In the genomic region with DNA sequence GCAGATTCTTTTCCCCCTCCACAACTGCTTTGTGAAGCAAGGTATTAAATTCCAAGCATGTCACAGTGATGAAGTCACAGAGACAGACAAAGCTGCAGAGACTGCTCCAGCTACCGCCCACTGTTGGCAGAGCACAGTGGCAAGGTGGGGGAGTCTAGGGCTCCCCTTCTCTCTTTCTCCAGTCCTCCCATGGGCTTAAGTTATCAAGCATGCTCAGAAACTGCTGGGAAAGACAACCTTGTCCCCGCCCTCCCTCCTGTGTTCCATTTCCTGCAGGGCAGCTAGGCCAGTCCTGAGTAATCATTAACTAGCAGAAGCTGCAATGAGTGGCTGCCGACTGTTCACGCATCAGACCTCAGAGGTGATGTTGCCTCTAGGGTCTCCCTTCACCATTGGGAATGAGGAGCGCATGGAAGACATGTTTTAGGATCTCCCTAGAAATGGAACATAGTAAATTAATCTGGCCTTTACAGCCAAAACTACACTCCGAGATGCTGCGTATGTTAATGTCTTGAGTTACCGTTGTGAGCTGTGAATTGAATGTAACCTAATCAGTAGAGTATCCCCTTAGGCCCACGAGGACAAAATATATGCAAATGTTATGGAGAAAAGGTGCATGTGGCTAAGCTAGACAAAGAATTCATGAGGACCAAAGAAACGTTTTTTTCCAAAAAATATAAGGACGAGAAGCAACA, we compare ENCODE assay signal across 9 mouse cellular contexts.
DNase-seq lines count a peak whose midpoint lies in the region; ATAC-seq lines count a peak whose summit lies in the region.
"Had no signal": no experiment of that assay in that cellular context is flagged by ENCODE, and none has a peak within 500 bp of the region (broad histone marks: within the 10 kb centered on the region; RNA-seq: fewer than 3 reads in every experiment).

No protein-coding gene starts in this region.

- no peak overlapping the region for H3K4me2 ChIP-seq in forebrain, embryonic 15.5 days (replicated peaks)
- peak overlapping the region; percentile 24; the same call in 1 of the 2 replicates for H3K4me2 ChIP-seq in heart, embryonic 16.5 days (ENCODE audit: low read depth, low read length)
- no peak overlapping the region for H3K4me2 ChIP-seq in midbrain, embryonic 12.5 days (replicated peaks)

- no peaks in the 10 kb centered on the region for H3K27me3 ChIP-seq in forebrain, embryonic 10.5 days (ENCODE audit: poor library complexity, severe bottlenecking)
- no peaks in the 10 kb centered on the region for H3K27me3 ChIP-seq in forebrain, embryonic 15.5 days
- H3K27me3 ChIP-seq in heart, embryonic 16.5 days (ENCODE audit: control insufficient read depth, insufficient read depth, low read length) = no peaks in the 10 kb centered on the region
- H3K27me3 ChIP-seq in midbrain, embryonic 12.5 days = no peaks in the 10 kb centered on the region

- intact Hi-C loops in left cerebral cortex, postnatal 4 days (cut with DNase I) = no loop called here

- H3K4me1 ChIP-seq in forebrain, embryonic 10.5 days = peaks cover 33% of the 10 kb centered on the region
- H3K4me1 ChIP-seq in forebrain, embryonic 15.5 days = peaks cover 11% of the 10 kb centered on the region
- H3K4me1 ChIP-seq in heart, embryonic 16.5 days (ENCODE audit: control insufficient read depth, insufficient read depth, low read length) = peaks cover 10% of the 10 kb centered on the region
- H3K4me1 ChIP-seq in midbrain, embryonic 12.5 days = peaks cover 23% of the 10 kb centered on the region

- peak overlapping the region; percentile 74 for H3K27ac ChIP-seq in forebrain, embryonic 10.5 days
- H3K27ac ChIP-seq in forebrain, embryonic 15.5 days (replicated peaks) = no peak overlapping the region
- peak overlapping the region; percentile 63 for H3K27ac ChIP-seq in heart, embryonic 16.5 days (ENCODE audit: low read length)
- peak overlapping the region; percentile 36; the same call in 1 of the 2 replicates for H3K27ac ChIP-seq in midbrain, embryonic 12.5 days (replicated peaks)

- H3K36me3 ChIP-seq in forebrain, embryonic 10.5 days (replicated peaks) = no peaks in the 10 kb centered on the region
- no peaks in the 10 kb centered on the region for H3K36me3 ChIP-seq in forebrain, embryonic 15.5 days
- no peaks in the 10 kb centered on the region for H3K36me3 ChIP-seq in heart, embryonic 16.5 days (ENCODE audit: control insufficient read depth, insufficient read depth)
- no peaks in the 10 kb centered on the region for H3K36me3 ChIP-seq in midbrain, embryonic 12.5 days

- no peak for DNase-seq in forebrain, embryonic 10.5 days (ENCODE audit: extremely low spot score, low spot score)
- DNase-seq in kidney, postnatal 4 days = peak; percentile 60 to 79
- no peak for DNase-seq in left cerebral cortex, postnatal 4 days
- DNase-seq in cerebellum, postnatal 36 days = no peak
- DNase-seq in spleen, postnatal 14 days (ENCODE audit: low spot score in 2 of 2) = no peak

- WGBS in forebrain, embryonic 10.5 days = 67% methylated on average over 11 of the region's 11 CpGs
- 29% methylated on average over 11 of the region's 11 CpGs for WGBS in forebrain, embryonic 15.5 days
- 56% methylated on average over 11 of the region's 11 CpGs for WGBS in heart, embryonic 16.5 days
- WGBS in midbrain, embryonic 12.5 days = 55% methylated on average over 11 of the region's 11 CpGs

- H3K4me3 ChIP-seq in forebrain, embryonic 10.5 days = no peak overlapping the region
- no peak overlapping the region for H3K4me3 ChIP-seq in forebrain, embryonic 15.5 days
- H3K4me3 ChIP-seq in heart, embryonic 16.5 days (ENCODE audit: low read length) = no peak overlapping the region
- no peak overlapping the region for H3K4me3 ChIP-seq in midbrain, embryonic 12.5 days
- H3K4me3 ChIP-seq: erythroblast, embryonic 14.5 days had no signal

- H3K9ac ChIP-seq in forebrain, embryonic 15.5 days (replicated peaks) = no peak overlapping the region
- H3K9ac ChIP-seq in heart, embryonic 16.5 days (ENCODE audit: low read length) = 0 out of 2 replicates have a peak overlapping the region, but pooled peaks have one; percentile 22
- no peak overlapping the region for H3K9ac ChIP-seq in midbrain, embryonic 12.5 days (replicated peaks)

- H3K9me3 ChIP-seq in forebrain, embryonic 10.5 days = no peaks in the 10 kb centered on the region
- H3K9me3 ChIP-seq in forebrain, embryonic 15.5 days = no peaks in the 10 kb centered on the region
- no peaks in the 10 kb centered on the region for H3K9me3 ChIP-seq in heart, embryonic 16.5 days (replicated peaks; ENCODE audit: control insufficient read depth, low read length)
- no peaks in the 10 kb centered on the region for H3K9me3 ChIP-seq in midbrain, embryonic 12.5 days

- no peak for ATAC-seq in forebrain, embryonic 15.5 days (replicated peaks)
- ATAC-seq in heart, embryonic 16.5 days (replicated peaks; ENCODE audit: extremely low read depth, insufficient read depth, low FRiP score) = peak; percentile 65
- ATAC-seq in midbrain, embryonic 12.5 days (ENCODE audit: low FRiP score, low read depth) = peak; percentile 69

Comparison
In these comparisons a context has a peak if more than half of its experiments do, and no peak if none do; other contexts are left out.
1. DNase-seq: peak in kidney, postnatal 4 days (2 of 2); none in forebrain, embryonic 10.5 days (single experiment), left cerebral cortex, postnatal 4 days (single experiment), cerebellum, postnatal 36 days (0 of 2) and spleen, postnatal 14 days (0 of 2).